Mouse (Mus musculus): Measurements from ENCODE around the gene Pnpla1. TPM values are rescaled to one million over a fixed set of nuclear protein-coding genes. Genes with fewer than 3 reads are reported as not detected.
"Not testable (repeated sequence)": the region's sequence is repeated elsewhere in the genome, so short reads cannot be mapped to it uniquely, and the experiment has no call there.

Gene Pnpla1
- polyA plus RNA-seq, 1 experiment from 2014 or later, result not detected

GRCm38 (mm10) chr17:28832875-28833274 is 25.3 kb upstream of the Pnpla1 start:
- no peak overlapping the region for H3K9ac ChIP-seq (ENCODE audit: low read depth, low read length)
- no peak for ATAC-seq
- peaks cover 24% of the 10 kb centered on the region for H3K36me3 ChIP-seq (ENCODE audit: control insufficient read depth, insufficient read depth, low read length)
- H3K4me1 ChIP-seq (ENCODE audit: control insufficient read depth, insufficient read depth, low read length), result no peaks in the 10 kb centered on the region
- no peaks in the 10 kb centered on the region for H3K9me3 ChIP-seq (replicated peaks; ENCODE audit: control insufficient read depth, low read length, poor library complexity, severe bottlenecking)
- no peak overlapping the region for H3K27ac ChIP-seq (ENCODE audit: low read length)
- WGBS, result 95% methylated on average over 3 of the region's 3 CpGs
- no peak overlapping the region for H3K4me3 ChIP-seq (ENCODE audit: low read depth, low read length)
- H3K27me3 ChIP-seq (ENCODE audit: control insufficient read depth, insufficient read depth, low read depth, low read length), result no peaks in the 10 kb centered on the region
- H3K4me2 ChIP-seq (ENCODE audit: low read length), result no peak overlapping the region

- ATAC-seq, result no peak
- Histone ChIP-seq H3K4me2 (ENCODE audit: low read length) (no peak overlapping the region), H3K9me3 (replicated peaks; ENCODE audit: control insufficient read depth, low read length, poor library complexity, severe bottlenecking) (no peaks in the 10 kb centered on the region), H3K9ac (ENCODE audit: low read depth, low read length) (no peak overlapping the region), H3K27ac (ENCODE audit: low read length) (no peak overlapping the region), H3K27me3 (ENCODE audit: control insufficient read depth, insufficient read depth, low read depth, low read length) (no peaks in the 10 kb centered on the region), H3K4me3 (ENCODE audit: low read depth, low read length) (no peak overlapping the region), H3K4me1 (ENCODE audit: control insufficient read depth, insufficient read depth, low read length) (no peaks in the 10 kb centered on the region), H3K36me3 (ENCODE audit: control insufficient read depth, insufficient read depth, low read length) (peaks cover 26% of the 10 kb centered on the region)
- WGBS, result 88% methylated on average over 10 of the region's 10 CpGs
Measured at GRCm38 (mm10) chr17:28834676-28835075, 23.5 kb upstream of the Pnpla1 start.

- Histone ChIP-seq H3K9me3 (replicated peaks; ENCODE audit: control insufficient read depth, low read length, poor library complexity, severe bottlenecking) (no peaks in the 10 kb centered on the region), H3K9ac (ENCODE audit: low read depth, low read length) (no peak overlapping the region), H3K36me3 (ENCODE audit: control insufficient read depth, insufficient read depth, low read length) (peaks cover 24% of the 10 kb centered on the region), H3K27ac (ENCODE audit: low read length) (no peak overlapping the region), H3K27me3 (ENCODE audit: control insufficient read depth, insufficient read depth, low read depth, low read length) (no peaks in the 10 kb centered on the region), H3K4me1 (ENCODE audit: control insufficient read depth, insufficient read depth, low read length) (no peaks in the 10 kb centered on the region), H3K4me2 (ENCODE audit: low read length) (no peak overlapping the region), H3K4me3 (ENCODE audit: low read depth, low read length) (no peak overlapping the region)
- ATAC-seq, result no peak
- 95% methylated on average over 7 of the region's 7 CpGs for WGBS
Measured at GRCm38 (mm10) chr17:28837840-28838239, 20.4 kb upstream of the Pnpla1 start.

GRCm38 (mm10) chr17:28841947-28842346 is 16.3 kb upstream of the Pnpla1 start:
- ATAC-seq; H3K27me3 ChIP-seq (ENCODE audit: control insufficient read depth, insufficient read depth, low read depth, low read length); H3K9ac ChIP-seq (ENCODE audit: low read depth, low read length); H3K4me1 ChIP-seq (ENCODE audit: control insufficient read depth, insufficient read depth, low read length); H3K27ac ChIP-seq (ENCODE audit: low read length); H3K4me3 ChIP-seq (ENCODE audit: low read depth, low read length); H3K4me2 ChIP-seq (ENCODE audit: low read length); H3K9me3 ChIP-seq (replicated peaks; ENCODE audit: control insufficient read depth, low read length, poor library complexity, severe bottlenecking): not testable (repeated sequence)
- H3K36me3 ChIP-seq (ENCODE audit: control insufficient read depth, insufficient read depth, low read length), result peaks cover 12% of the 10 kb centered on the region
- 92% methylated on average over 4 of the region's 4 CpGs for WGBS

- H3K36me3 ChIP-seq (ENCODE audit: control insufficient read depth, insufficient read depth, low read length), result peaks cover 4% of the 10 kb centered on the region; the same call in 1 of the 2 replicates
- no peak overlapping the region for H3K9ac ChIP-seq (ENCODE audit: low read depth, low read length)
- H3K4me3 ChIP-seq (ENCODE audit: low read depth, low read length), result no peak overlapping the region
- H3K4me2 ChIP-seq (ENCODE audit: low read length), result no peak overlapping the region
- no peaks in the 10 kb centered on the region for H3K27me3 ChIP-seq (ENCODE audit: control insufficient read depth, insufficient read depth, low read depth, low read length)
- H3K9me3 ChIP-seq (replicated peaks; ENCODE audit: control insufficient read depth, low read length, poor library complexity, severe bottlenecking), result no peaks in the 10 kb centered on the region
- no peak overlapping the region for H3K27ac ChIP-seq (ENCODE audit: low read length)
- no peaks in the 10 kb centered on the region for H3K4me1 ChIP-seq (ENCODE audit: control insufficient read depth, insufficient read depth, low read length)
- WGBS, result 89% methylated on average over 5 of the region's 5 CpGs
- ATAC-seq, result no peak
Measured at GRCm38 (mm10) chr17:28843665-28844064, 14.5 kb upstream of the Pnpla1 start.

- no peaks in the 10 kb centered on the region for H3K27me3 ChIP-seq (ENCODE audit: control insufficient read depth, insufficient read depth, low read depth, low read length)
- no peak overlapping the region for H3K4me2 ChIP-seq (ENCODE audit: low read length)
- H3K4me3 ChIP-seq (ENCODE audit: low read depth, low read length), result no peak overlapping the region
- no peaks in the 10 kb centered on the region for H3K9me3 ChIP-seq (replicated peaks; ENCODE audit: control insufficient read depth, low read length, poor library complexity, severe bottlenecking)
- WGBS, result 66% methylated on average over 11 of the region's 11 CpGs
- no peaks in the 10 kb centered on the region for H3K36me3 ChIP-seq (ENCODE audit: control insufficient read depth, insufficient read depth, low read length)
- ATAC-seq, result no peak
- no peak overlapping the region for H3K27ac ChIP-seq (ENCODE audit: low read length)
- H3K4me1 ChIP-seq (ENCODE audit: control insufficient read depth, insufficient read depth, low read length), result no peaks in the 10 kb centered on the region
- no peak overlapping the region for H3K9ac ChIP-seq (ENCODE audit: low read depth, low read length)
Measured at GRCm38 (mm10) chr17:28846974-28847617, 11.1 kb upstream of the Pnpla1 start.

GRCm38 (mm10) chr17:28850511-28850910 is 7.7 kb upstream of the Pnpla1 start:
- no peak overlapping the region for H3K27ac ChIP-seq (ENCODE audit: low read length)
- H3K4me1 ChIP-seq (ENCODE audit: control insufficient read depth, insufficient read depth, low read length), result no peaks in the 10 kb centered on the region
- 96% methylated on average over 5 of the region's 5 CpGs for WGBS
- H3K36me3 ChIP-seq (ENCODE audit: control insufficient read depth, insufficient read depth, low read length), result no peaks in the 10 kb centered on the region
- H3K4me2 ChIP-seq (ENCODE audit: low read length), result no peak overlapping the region
- H3K4me3 ChIP-seq (ENCODE audit: low read depth, low read length), result no peak overlapping the region
- no peaks in the 10 kb centered on the region for H3K9me3 ChIP-seq (replicated peaks; ENCODE audit: control insufficient read depth, low read length, poor library complexity, severe bottlenecking)
- H3K9ac ChIP-seq (ENCODE audit: low read depth, low read length), result no peak overlapping the region
- H3K27me3 ChIP-seq (ENCODE audit: control insufficient read depth, insufficient read depth, low read depth, low read length), result no peaks in the 10 kb centered on the region
- ATAC-seq, result no peak

GRCm38 (mm10) chr17:28854377-28854776 is 3.8 kb upstream of the Pnpla1 start:
- H3K27ac ChIP-seq (ENCODE audit: low read length), result no peak overlapping the region
- no peaks in the 10 kb centered on the region for H3K27me3 ChIP-seq (ENCODE audit: control insufficient read depth, insufficient read depth, low read depth, low read length)
- no peak overlapping the region for H3K9ac ChIP-seq (ENCODE audit: low read depth, low read length)
- H3K4me1 ChIP-seq (ENCODE audit: control insufficient read depth, insufficient read depth, low read length), result no peaks in the 10 kb centered on the region
- no peak overlapping the region for H3K4me3 ChIP-seq (ENCODE audit: low read depth, low read length)
- no peak overlapping the region for H3K4me2 ChIP-seq (ENCODE audit: low read length)
- ATAC-seq, result no peak
- no peaks in the 10 kb centered on the region for H3K36me3 ChIP-seq (ENCODE audit: control insufficient read depth, insufficient read depth, low read length)
- WGBS, result 82% methylated on average over 7 of the region's 7 CpGs
- H3K9me3 ChIP-seq (replicated peaks; ENCODE audit: control insufficient read depth, low read length, poor library complexity, severe bottlenecking), result peaks cover 8% of the 10 kb centered on the region; the same call in 1 of the 2 replicates

GRCm38 (mm10) chr17:28855166-28855885 is 2.9 kb upstream of the Pnpla1 start:
- WGBS, result 82% methylated on average over 9 of the region's 9 CpGs

More at GRCm38 (mm10) chr17:28855166-28855885, 2.9 kb upstream of the Pnpla1 start:
- Histone ChIP-seq H3K4me3 (ENCODE audit: low read depth, low read length) (no peak overlapping the region), H3K4me1 (ENCODE audit: control insufficient read depth, insufficient read depth, low read length) (no peaks in the 10 kb centered on the region), H3K9ac (ENCODE audit: low read depth, low read length) (no peak overlapping the region), H3K27me3 (ENCODE audit: control insufficient read depth, insufficient read depth, low read depth, low read length) (no peaks in the 10 kb centered on the region), H3K27ac (ENCODE audit: low read length) (no peak overlapping the region), H3K4me2 (ENCODE audit: low read length) (no peak overlapping the region), H3K9me3 (replicated peaks; ENCODE audit: control insufficient read depth, low read length, poor library complexity, severe bottlenecking) (peaks cover 8% of the 10 kb centered on the region; the same call in 1 of the 2 replicates), H3K36me3 (ENCODE audit: control insufficient read depth, insufficient read depth, low read length) (no peaks in the 10 kb centered on the region)
- ATAC-seq, result no peak
